Mouse (Mus musculus) adrenal gland, adult 8-10 months (tissue): ENCODE results near the gene Ring1. TPM values are rescaled to one million over a fixed set of nuclear protein-coding genes. Genes with fewer than 3 reads are reported as not detected.

Source experiments
- DNase-seq: peaks from one replicate; pipeline ENCODE4 v3.0.0; 2022
- total RNA-seq, 4 experiments: library from RNA; stranded (reverse); gene quantifications; 2 replicates each; pipeline ENCODE4 v1.2.4; 2022

The Ring1 gene
- total RNA-seq, result 10 to 100 TPM; 42.7 to 84.4 (median 60.7) TPM

- peak; percentile 79 for DNase-seq
Measured at GRCm38 (mm10) chr17:34024317-34024821, at the start of gene Ring1. Gene Ring1, minus strand, starts transcription at chr17:34024680.

- no peak for DNase-seq
Measured at GRCm38 (mm10) chr17:34072091-34072490, 47.6 kb upstream of the Ring1 start.

- no peak for DNase-seq
Measured at GRCm38 (mm10) chr17:34068864-34069263, 44.4 kb upstream of the Ring1 start.

GRCm38 (mm10) chr17:34057224-34057623, 32.7 kb upstream of the Ring1 start:
- no peak for DNase-seq

- no peak for DNase-seq
Measured at GRCm38 (mm10) chr17:34047404-34048050, 23.0 kb upstream of the Ring1 start.

- DNase-seq, result no peak
Measured at GRCm38 (mm10) chr17:34045941-34046340, 21.5 kb upstream of the Ring1 start.

GRCm38 (mm10) chr17:34039562-34040450, 15.3 kb upstream of the Ring1 start:
- DNase-seq, result peak; percentile 11

- DNase-seq, result no peak
Measured at GRCm38 (mm10) chr17:34038878-34039561, 14.5 kb upstream of the Ring1 start, which contains the start of gene Col11a2. Gene Col11a2, plus strand, starts transcription at chr17:34039437.

GRCm38 (mm10) chr17:34038440-34038839, 14.0 kb upstream of the Ring1 start:
- DNase-seq, result no peak

GRCm38 (mm10) chr17:34037241-34037640, 12.8 kb upstream of the Ring1 start:
- DNase-seq, result no peak

GRCm38 (mm10) chr17:34036647-34037046, 12.2 kb upstream of the Ring1 start:
- no peak for DNase-seq

- no peak for DNase-seq
Measured at GRCm38 (mm10) chr17:34035517-34035916, 11.0 kb upstream of the Ring1 start.

- DNase-seq, result no peak
Measured at GRCm38 (mm10) chr17:34034064-34034463, 9.6 kb upstream of the Ring1 start.

GRCm38 (mm10) chr17:34033441-34033840, 9.0 kb upstream of the Ring1 start:
- DNase-seq, result no peak

- DNase-seq, result no peak
Measured at GRCm38 (mm10) chr17:34032806-34033205, 8.3 kb upstream of the Ring1 start.

- no peak for DNase-seq
Measured at GRCm38 (mm10) chr17:34032174-34032632, 7.7 kb upstream of the Ring1 start.

- peak; percentile 97 for DNase-seq
Measured at GRCm38 (mm10) chr17:34031465-34032173, 7.1 kb upstream of the Ring1 start, which contains the start of the genes Slc39a7 and Rxrb. Gene Slc39a7, minus strand, starts transcription at chr17:34031682. Gene Rxrb, plus strand, starts transcription at chr17:34031812.

- DNase-seq, result no peak
Measured at GRCm38 (mm10) chr17:34030861-34031326, 6.4 kb upstream of the Ring1 start.

GRCm38 (mm10) chr17:34029890-34030595, 5.6 kb upstream of the Ring1 start:
- peak; percentile 24 for DNase-seq

GRCm38 (mm10) chr17:34029150-34029889, 4.8 kb upstream of the Ring1 start:
- DNase-seq, result no peak
